ENCODE assay signal across 15 mouse cellular contexts in genomic region chr10:111880354-111880753, GRCm38 (mm10).
"Had no signal": no experiment of that assay in that cellular context is flagged by ENCODE, and none has a peak within 500 bp of the region (broad histone marks: within the 10 kb centered on the region; RNA-seq: fewer than 3 reads in every experiment).

No protein-coding gene starts in this region.

- H3K27me3 ChIP-seq: limb, embryonic 12.5 days; limb, embryonic 15.5 days; liver, embryonic 12.5 days; liver, embryonic 15.5 days had no signal

- ATAC-seq: liver, embryonic 12.5 days had no signal

- H3K9ac ChIP-seq: limb, embryonic 12.5 days; limb, embryonic 15.5 days; liver, embryonic 12.5 days; liver, embryonic 15.5 days had no signal

- H3K4me3 ChIP-seq: limb, embryonic 12.5 days; limb, embryonic 15.5 days; liver, embryonic 12.5 days; liver, embryonic 15.5 days had no signal

- H3K27ac ChIP-seq: limb, embryonic 12.5 days; limb, embryonic 15.5 days; liver, embryonic 12.5 days; liver, embryonic 15.5 days had no signal

- H3K9me3 ChIP-seq: limb, embryonic 12.5 days; limb, embryonic 15.5 days; liver, embryonic 12.5 days; liver, embryonic 15.5 days had no signal

- H3K4me2 ChIP-seq: limb, embryonic 12.5 days; limb, embryonic 15.5 days; liver, embryonic 12.5 days; liver, embryonic 15.5 days; midbrain, embryonic 11.5 days had no signal

- DNase-seq: kidney, adult 18-20 months; kidney, adult 9 months; kidney, postnatal 10 days; kidney, postnatal 4 days; left cerebral cortex, postnatal 4 days; lung, adult 2 months; lung, postnatal 14 days; lung, postnatal 4 days; midbrain, embryonic 14.5 days; thymus, adult 18-20 months had no signal

- H3K4me1 ChIP-seq: limb, embryonic 12.5 days; limb, embryonic 15.5 days; liver, embryonic 12.5 days; liver, embryonic 15.5 days had no signal

- H3K36me3 ChIP-seq: limb, embryonic 12.5 days; limb, embryonic 15.5 days; liver, embryonic 12.5 days; liver, embryonic 15.5 days had no signal
